Mouse (Mus musculus): ENCODE data around the gene Prox2.

DNA sequence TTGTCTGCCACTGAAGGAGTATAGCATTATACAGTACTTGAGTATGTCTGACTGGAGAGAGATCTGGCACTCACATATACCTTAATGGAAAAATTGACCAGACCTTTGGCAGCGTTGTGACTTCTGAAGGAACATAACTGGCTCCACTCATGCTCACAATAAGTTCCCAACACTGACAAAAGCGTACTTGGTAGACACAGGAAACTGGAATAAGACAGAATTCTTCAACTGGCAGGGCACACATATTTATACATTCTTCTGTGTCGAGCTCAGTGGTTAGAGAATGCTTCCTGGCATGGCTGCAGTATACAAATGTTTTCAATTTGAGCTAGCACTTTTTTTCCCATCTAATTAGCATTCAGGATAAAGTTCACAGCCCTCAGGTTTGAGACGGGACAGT lies 25.6 kb downstream of the Prox2 start:
- TF ChIP-seq CTCF (IDR thresholded peaks at IDR 0.05; ENCODE audit: borderline replicate concordance, insufficient read depth, low read depth, low read length), result no peak
- no peak for TF ChIP-seq POLR2A (IDR thresholded peaks at IDR 0.05; ENCODE audit: borderline replicate concordance, insufficient read depth, low read length)

All from cerebellum, adult 2 months (tissue).